Mouse (Mus musculus) CH12.LX (cell line): ENCODE data around the gene Rrbp1.

Experiments
- CTCF ChIP-seq, 2 experiments: IDR thresholded peaks in 1 of 2; conservative IDR thresholded peaks in 1 of 2; 2 replicates each; pipeline ENCODE4 v1.5.1; 2011 to 2012; ENCODE audit warnings: low read depth in 2 of 2, low read length in 2 of 2, improper control_type of control experiment in 1 of 2, inconsistent platforms in 1 of 2, mild to moderate bottlenecking in 1 of 2, moderate library complexity in 1 of 2
- KAT2A ChIP-seq: IDR thresholded peaks from 2 replicates; pipeline ENCODE4 v1.6.1; 2012; ENCODE audit warnings: low read length, improper control_type of control experiment, inconsistent platforms; ENCODE audit not compliant: insufficient replicate concordance

DNA sequence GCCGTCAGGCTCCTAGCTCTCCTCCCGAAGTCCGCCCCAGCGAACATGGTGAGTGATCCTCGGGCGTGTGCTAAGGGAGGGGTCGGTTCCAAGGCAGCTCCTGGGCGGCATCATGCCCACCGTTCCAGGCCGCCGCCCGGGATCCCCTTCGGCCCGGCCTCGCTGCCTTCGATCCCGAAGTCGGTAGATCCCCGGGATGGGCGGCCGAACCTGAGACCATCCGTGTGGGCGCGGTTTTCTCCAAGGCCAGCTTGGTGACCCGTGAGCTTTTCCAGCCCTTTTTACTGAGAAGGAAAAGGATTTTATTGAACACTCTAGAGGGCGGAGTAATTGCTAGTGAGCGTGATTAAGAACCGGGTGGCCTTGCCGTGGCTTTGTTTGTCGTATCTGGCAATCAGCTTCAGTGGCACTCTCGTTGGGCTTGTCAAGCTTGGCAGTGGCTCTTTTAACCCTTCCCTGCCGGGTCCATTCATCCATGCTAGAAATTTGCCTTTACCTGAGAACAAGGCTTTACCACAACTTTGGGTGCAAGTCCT, 95.4 kb downstream of the Rrbp1 start:
- TF ChIP-seq KAT2A (no peak), CTCF (conservative IDR thresholded peaks at IDR 0.05 in 1 of 2, IDR thresholded peaks at IDR 0.05 in 1 of 2; ENCODE audit: low read depth in 2 of 2, low read length in 2 of 2) (no peak)
